Mouse (Mus musculus): ENCODE data around the gene Spty2d1. TPM values are rescaled to one million over a fixed set of nuclear protein-coding genes. Genes with fewer than 3 reads are reported as not detected.

Spty2d1 gene
- polyA plus RNA-seq, 1 experiment from 2014 or later, result 15.2 TPM

- ATAC-seq, result no peak
- H3K36me3 ChIP-seq (ENCODE audit: control insufficient read depth, insufficient read depth, low read length), result no peaks in the 10 kb centered on the region
- H3K27me3 ChIP-seq (replicated peaks; ENCODE audit: control insufficient read depth, insufficient read depth, low read length), result no peaks in the 10 kb centered on the region
- peak overlapping the region; percentile 79 for H3K27ac ChIP-seq (ENCODE audit: low read length)
- H3K9me3 ChIP-seq (ENCODE audit: control insufficient read depth, low read length), result no peaks in the 10 kb centered on the region
- H3K4me3 ChIP-seq (ENCODE audit: low read length), result no peak overlapping the region
- peaks cover 12% of the 10 kb centered on the region for H3K4me1 ChIP-seq (ENCODE audit: control insufficient read depth, insufficient read depth, low read length)
- 55% methylated on average over 10 of the region's 11 CpGs for WGBS
- peak overlapping the region; percentile 9; the same call in 1 of the 2 replicates for H3K9ac ChIP-seq (ENCODE audit: low read depth, low read length)
- H3K4me2 ChIP-seq (ENCODE audit: low read depth, low read length), result no peak overlapping the region
These were observed 6.6 kb upstream of the Spty2d1 start for GRCm38 (mm10) chr7:47014564-47015389.

GRCm38 (mm10) chr7:47013131-47013767, 5.0 kb upstream of the Spty2d1 start:
- no peak overlapping the region for H3K27ac ChIP-seq (ENCODE audit: low read length)
- ATAC-seq, result no peak
- peaks cover 20% of the 10 kb centered on the region for H3K4me1 ChIP-seq (ENCODE audit: control insufficient read depth, insufficient read depth, low read length)
- no peak overlapping the region for H3K9ac ChIP-seq (ENCODE audit: low read depth, low read length)
- H3K36me3 ChIP-seq (ENCODE audit: control insufficient read depth, insufficient read depth, low read length), result no peaks in the 10 kb centered on the region
- H3K4me2 ChIP-seq (ENCODE audit: low read depth, low read length), result no peak overlapping the region
- H3K4me3 ChIP-seq (ENCODE audit: low read length), result no peak overlapping the region
- no peaks in the 10 kb centered on the region for H3K27me3 ChIP-seq (replicated peaks; ENCODE audit: control insufficient read depth, insufficient read depth, low read length)
- WGBS, result 43% methylated on average over 9 of the region's 9 CpGs
- no peaks in the 10 kb centered on the region for H3K9me3 ChIP-seq (ENCODE audit: control insufficient read depth, low read length)

- 1% methylated on average over 25 of the region's 25 CpGs for WGBS
- no peaks in the 10 kb centered on the region for H3K36me3 ChIP-seq (ENCODE audit: control insufficient read depth, insufficient read depth, low read length)
- H3K9me3 ChIP-seq (ENCODE audit: control insufficient read depth, low read length), result no peaks in the 10 kb centered on the region
- ATAC-seq, result peak; percentile 81
- no peaks in the 10 kb centered on the region for H3K27me3 ChIP-seq (replicated peaks; ENCODE audit: control insufficient read depth, insufficient read depth, low read length)
- peak overlapping the region; percentile 82 for H3K4me3 ChIP-seq (ENCODE audit: low read length)
- peak overlapping the region; percentile 97 for H3K27ac ChIP-seq (ENCODE audit: low read length)
- peaks cover 29% of the 10 kb centered on the region for H3K4me1 ChIP-seq (ENCODE audit: control insufficient read depth, insufficient read depth, low read length)
- peak overlapping the region; percentile 85 for H3K9ac ChIP-seq (ENCODE audit: low read depth, low read length)
- peak overlapping the region; percentile 83 for H3K4me2 ChIP-seq (ENCODE audit: low read depth, low read length)
These were observed 418 bp downstream of the Spty2d1 start for GRCm38 (mm10) chr7:47007818-47008167.

GRCm38 (mm10) chr7:47007109-47007780, 966 bp downstream of the Spty2d1 start:
- H3K27me3 ChIP-seq (replicated peaks; ENCODE audit: control insufficient read depth, insufficient read depth, low read length), result no peaks in the 10 kb centered on the region
- ATAC-seq, result no peak
- H3K9ac ChIP-seq (ENCODE audit: low read depth, low read length), result peak overlapping the region; percentile 85
- peak overlapping the region; percentile 97 for H3K27ac ChIP-seq (ENCODE audit: low read length)
- 15% methylated on average over 21 of the region's 21 CpGs for WGBS
- no peaks in the 10 kb centered on the region for H3K36me3 ChIP-seq (ENCODE audit: control insufficient read depth, insufficient read depth, low read length)
- no peaks in the 10 kb centered on the region for H3K9me3 ChIP-seq (ENCODE audit: control insufficient read depth, low read length)
- peak overlapping the region; percentile 82 for H3K4me3 ChIP-seq (ENCODE audit: low read length)
- H3K4me2 ChIP-seq (ENCODE audit: low read depth, low read length), result peak overlapping the region; percentile 83
- peaks cover 32% of the 10 kb centered on the region for H3K4me1 ChIP-seq (ENCODE audit: control insufficient read depth, insufficient read depth, low read length)

GRCm38 (mm10) chr7:47003411-47004115, 4.6 kb downstream of the Spty2d1 start:
- H3K27ac ChIP-seq (ENCODE audit: low read length), result no peak overlapping the region; the same call in 1 of the 2 replicates
- H3K4me1 ChIP-seq (ENCODE audit: control insufficient read depth, insufficient read depth, low read length), result peaks cover 49% of the 10 kb centered on the region
- no peak overlapping the region for H3K9ac ChIP-seq (ENCODE audit: low read depth, low read length)
- H3K4me2 ChIP-seq (ENCODE audit: low read depth, low read length), result no peak overlapping the region
- H3K27me3 ChIP-seq (replicated peaks; ENCODE audit: control insufficient read depth, insufficient read depth, low read length), result no peaks in the 10 kb centered on the region
- WGBS, result 60% methylated on average over 3 of the region's 3 CpGs
- H3K9me3 ChIP-seq (ENCODE audit: control insufficient read depth, low read length), result no peaks in the 10 kb centered on the region
- no peak overlapping the region for H3K4me3 ChIP-seq (ENCODE audit: low read length)
- H3K36me3 ChIP-seq (ENCODE audit: control insufficient read depth, insufficient read depth, low read length), result peaks cover 1% of the 10 kb centered on the region; the same call in 1 of the 2 replicates
- no peak for ATAC-seq

GRCm38 (mm10) chr7:47001900-47002275, 6.3 kb downstream of the Spty2d1 start:
- Histone ChIP-seq H3K36me3 (ENCODE audit: control insufficient read depth, insufficient read depth, low read length) (peaks cover 10% of the 10 kb centered on the region), H3K27me3 (replicated peaks; ENCODE audit: control insufficient read depth, insufficient read depth, low read length) (no peaks in the 10 kb centered on the region), H3K27ac (ENCODE audit: low read length) (no peak overlapping the region), H3K4me1 (ENCODE audit: control insufficient read depth, insufficient read depth, low read length) (peaks cover 46% of the 10 kb centered on the region), H3K9me3 (ENCODE audit: control insufficient read depth, low read length) (no peaks in the 10 kb centered on the region), H3K4me3 (ENCODE audit: low read length) (no peak overlapping the region), H3K9ac (ENCODE audit: low read depth, low read length) (no peak overlapping the region), H3K4me2 (ENCODE audit: low read depth, low read length) (no peak overlapping the region)
- 59% methylated on average over 4 of the region's 4 CpGs for WGBS
- ATAC-seq, result no peak

GRCm38 (mm10) chr7:47001125-47001899, 6.9 kb downstream of the Spty2d1 start:
- H3K9me3 ChIP-seq (ENCODE audit: control insufficient read depth, low read length), result no peaks in the 10 kb centered on the region
- H3K27ac ChIP-seq (ENCODE audit: low read length), result no peak overlapping the region
- no peak overlapping the region for H3K4me2 ChIP-seq (ENCODE audit: low read depth, low read length)
- no peak for ATAC-seq
- 44% methylated on average over 5 of the region's 5 CpGs for WGBS
- H3K9ac ChIP-seq (ENCODE audit: low read depth, low read length), result no peak overlapping the region
- peaks cover 46% of the 10 kb centered on the region for H3K4me1 ChIP-seq (ENCODE audit: control insufficient read depth, insufficient read depth, low read length)
- peaks cover 12% of the 10 kb centered on the region for H3K36me3 ChIP-seq (ENCODE audit: control insufficient read depth, insufficient read depth, low read length)
- no peak overlapping the region for H3K4me3 ChIP-seq (ENCODE audit: low read length)
- H3K27me3 ChIP-seq (replicated peaks; ENCODE audit: control insufficient read depth, insufficient read depth, low read length), result no peaks in the 10 kb centered on the region

GRCm38 (mm10) chr7:47000644-47000983, 7.6 kb downstream of the Spty2d1 start:
- peaks cover 12% of the 10 kb centered on the region for H3K36me3 ChIP-seq (ENCODE audit: control insufficient read depth, insufficient read depth, low read length)
- no peaks in the 10 kb centered on the region for H3K27me3 ChIP-seq (replicated peaks; ENCODE audit: control insufficient read depth, insufficient read depth, low read length)
- H3K4me1 ChIP-seq (ENCODE audit: control insufficient read depth, insufficient read depth, low read length), result peaks cover 44% of the 10 kb centered on the region
- no peaks in the 10 kb centered on the region for H3K9me3 ChIP-seq (ENCODE audit: control insufficient read depth, low read length)
- H3K9ac ChIP-seq (ENCODE audit: low read depth, low read length), result no peak overlapping the region
- H3K4me3 ChIP-seq (ENCODE audit: low read length), result no peak overlapping the region
- WGBS, result 22% methylated on average over 3 of the region's 3 CpGs
- H3K27ac ChIP-seq (ENCODE audit: low read length), result 0 out of 2 replicates have a peak overlapping the region, but pooled peaks have one; percentile 16
- H3K4me2 ChIP-seq (ENCODE audit: low read depth, low read length), result no peak overlapping the region
- ATAC-seq, result peak; percentile 56

All from intestine, embryonic 16.5 days (tissue).